Mouse (Mus musculus) olfactory bulb, adult 2 months (tissue): ENCODE results near the gene Sgca.

Experiments
- CTCF ChIP-seq: fragments of 200-500 bp; IDR thresholded peaks from 2 replicates; pipeline ENCODE4 v1.5.1; 2012; ENCODE audit warnings: low read depth, mild to moderate bottlenecking, low read length, moderate library complexity; ENCODE audit not compliant: insufficient read depth
- POLR2A ChIP-seq: fragments of 200-500 bp; IDR thresholded peaks from 2 replicates; pipeline ENCODE4 v1.6.1; 2012; ENCODE audit warnings: mild to moderate bottlenecking, low read depth, low read length, moderate library complexity; ENCODE audit not compliant: insufficient read depth

DNA sequence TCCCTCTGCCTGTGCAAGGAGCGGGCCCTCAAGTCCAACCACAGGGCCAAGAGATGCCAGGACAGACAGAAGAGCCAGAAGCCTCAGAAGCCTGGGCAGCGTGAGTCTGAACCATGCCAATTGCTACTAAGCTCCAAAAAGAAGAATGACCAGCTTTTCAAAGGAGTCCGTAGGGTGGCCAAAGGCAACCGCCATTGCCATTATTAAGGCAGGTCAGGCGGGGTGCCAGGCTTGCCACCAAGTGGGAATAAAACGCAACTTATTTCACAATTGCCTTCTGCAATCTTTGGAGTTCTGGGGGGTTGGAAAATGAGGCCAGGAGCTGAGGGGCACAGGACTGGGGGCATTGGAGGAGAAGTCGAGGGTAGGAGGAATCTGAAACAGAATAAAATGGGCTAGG lies 7.9 kb downstream of the Sgca start:
- TF ChIP-seq CTCF = no peak
- no peak for TF ChIP-seq POLR2A
